Mouse (Mus musculus): ENCODE results near the gene Ppp1cb.
"Not testable (repeated sequence)": the region's sequence is repeated elsewhere in the genome, so short reads cannot be mapped to it uniquely, and the experiment has no call there.

The Ppp1cb gene

GRCm38 (mm10) chr5:32458408-32459143, at the start of gene Ppp1cb:
Gene Ppp1cb, plus strand, starts transcription at chr5:32458843.
- in situ Hi-C loops (cut with MboI, MseI), result loop anchor here (25.0 kb wide), 1 partner anchor 1246 kb away; the partner anchor contains the start of genes Ppm1g and Zfp513

GRCm38 (mm10) chr5:32409747-32410146, 48.9 kb upstream of the Ppp1cb start:
- in situ Hi-C loops (cut with MboI, MseI), result loop anchor here (25.0 kb wide), 1 partner anchor 1028 kb away; the partner anchor contains the start of gene Nkx1-1

DNA sequence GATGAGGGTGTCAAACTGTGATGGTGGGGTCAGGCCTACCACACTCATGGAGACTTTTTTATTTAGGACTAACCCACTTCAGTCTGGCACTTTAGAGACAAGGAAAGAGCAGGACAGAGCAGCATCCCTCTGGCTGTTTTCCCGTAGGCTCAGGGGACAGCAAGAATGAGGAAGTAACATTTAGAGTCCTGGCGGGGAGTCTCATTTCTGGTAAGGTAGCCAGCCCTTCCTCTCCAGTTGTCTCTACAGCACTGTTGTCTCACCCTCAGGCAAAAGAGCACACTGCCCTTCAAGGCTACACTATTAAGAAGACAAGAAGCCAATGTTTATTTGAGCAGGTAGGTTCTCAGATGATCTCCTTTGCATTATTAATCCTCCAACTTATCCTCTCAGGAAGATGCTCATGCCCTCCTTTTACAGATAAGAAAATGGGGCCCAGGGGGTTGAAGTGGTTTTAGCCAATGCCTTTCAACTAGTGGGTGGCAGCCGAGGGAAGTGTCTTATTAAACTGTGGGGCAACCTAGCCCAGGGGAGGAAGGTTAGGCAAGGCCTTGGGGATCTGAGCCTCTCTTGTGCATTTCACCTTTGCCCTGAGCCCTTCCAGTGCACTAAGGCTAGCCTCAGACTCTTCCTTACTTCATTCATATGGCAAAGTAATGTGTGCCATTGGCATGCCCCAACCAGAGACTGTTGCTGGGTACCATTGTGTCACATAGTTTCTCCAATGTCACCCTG, 47.5 kb upstream of the Ppp1cb start:
- in situ Hi-C loops (cut with MboI, MseI), result loop anchor here (25.0 kb wide), 1 partner anchor 1026 kb away; the partner anchor contains the start of gene Nkx1-1

DNA sequence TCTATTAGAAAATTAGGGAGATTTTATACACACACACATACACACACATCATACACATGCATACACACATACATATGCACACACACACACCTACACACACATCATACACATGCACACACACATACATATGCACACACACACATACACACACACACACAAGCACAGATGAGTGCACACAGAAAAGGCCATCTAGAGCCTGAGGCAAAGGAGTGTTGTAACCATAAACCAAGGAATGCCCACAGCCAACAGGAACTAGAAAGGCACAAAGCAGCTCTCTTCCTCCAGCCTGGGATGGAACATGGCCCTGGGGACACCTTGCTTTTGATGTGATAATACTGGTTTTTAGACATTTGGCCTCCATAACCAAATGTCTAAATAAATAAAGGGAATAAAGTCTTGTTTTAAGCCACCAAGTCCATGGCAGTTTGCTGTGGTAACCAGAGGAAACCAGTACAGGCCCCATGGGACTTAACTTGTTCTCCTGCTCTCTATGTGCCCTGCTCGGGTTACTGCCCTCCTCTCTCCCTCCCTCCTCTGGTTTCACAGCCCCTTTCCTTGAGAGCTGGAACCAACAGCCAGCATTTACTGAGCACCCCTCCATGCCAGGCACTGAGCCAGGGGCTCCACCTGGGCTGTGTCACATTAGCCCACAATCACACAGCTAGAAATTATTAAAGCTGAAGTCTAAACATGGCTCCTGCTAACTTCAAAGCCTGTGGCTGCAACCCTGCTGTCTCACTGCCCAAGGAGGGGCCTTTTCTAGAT, 46.3 kb upstream of the Ppp1cb start:
- in situ Hi-C loops (cut with MboI, MseI), result loop anchor here (25.0 kb wide), 1 partner anchor 1025 kb away; the partner anchor contains the start of gene Nkx1-1

GRCm38 (mm10) chr5:32413083-32413482, 45.6 kb upstream of the Ppp1cb start:
- in situ Hi-C loops (cut with MboI, MseI), result loop anchor here (25.0 kb wide), 1 partner anchor 1024 kb away; the partner anchor contains the start of gene Nkx1-1

DNA sequence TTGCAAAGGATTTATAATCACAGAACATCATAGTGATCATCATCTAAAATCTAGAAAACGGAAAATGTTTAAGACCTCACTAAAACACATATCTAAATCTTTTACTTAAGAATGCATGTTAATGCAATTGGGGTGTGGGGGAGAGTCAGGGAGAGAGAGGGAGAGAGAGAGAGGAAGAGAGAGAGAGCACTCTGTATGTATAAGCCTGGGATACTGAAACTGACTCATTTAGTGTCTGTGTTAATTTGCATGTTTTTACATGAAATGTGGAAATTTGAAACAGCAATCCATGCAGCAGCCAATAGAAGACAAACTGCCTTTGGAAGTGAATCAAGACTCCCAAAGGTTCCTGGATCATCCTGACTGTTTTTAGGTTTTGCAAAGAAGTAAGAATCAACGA, 45.1 kb upstream of the Ppp1cb start:
- in situ Hi-C loops (cut with MboI, MseI), result loop anchor here (25.0 kb wide), 1 partner anchor 1024 kb away; the partner anchor contains the start of gene Nkx1-1

GRCm38 (mm10) chr5:32414461-32414985, 44.1 kb upstream of the Ppp1cb start:
- in situ Hi-C loops (cut with MboI, MseI), result loop anchor here (25.0 kb wide), 1 partner anchor 1023 kb away; the partner anchor contains the start of gene Nkx1-1

DNA sequence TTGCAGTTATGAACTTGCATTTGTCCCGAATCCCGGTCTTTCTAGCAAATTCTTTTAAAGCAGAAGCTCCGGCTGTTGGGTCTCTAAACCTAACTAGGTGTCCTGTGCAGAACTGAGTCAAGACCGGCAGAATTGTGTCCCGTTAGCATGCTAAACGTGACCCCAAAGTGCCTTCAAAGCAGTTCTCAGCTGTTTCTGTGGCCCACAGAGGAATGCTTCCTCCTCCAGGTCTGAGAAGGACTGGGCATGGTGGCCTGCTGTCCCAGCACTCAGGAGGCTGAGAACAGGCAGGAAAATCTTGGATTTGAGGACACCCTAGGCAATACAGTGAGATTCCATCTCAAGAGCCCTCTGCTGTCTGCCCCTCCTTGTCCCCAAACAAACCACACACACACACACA, 43.1 kb upstream of the Ppp1cb start:
- in situ Hi-C loops (cut with MboI, MseI), result loop anchor here (25.0 kb wide), 1 partner anchor 1022 kb away; the partner anchor contains the start of gene Nkx1-1

- in situ Hi-C loops (cut with MboI, MseI), result loop anchor here (25.0 kb wide), 1 partner anchor 1020 kb away; the partner anchor contains the start of gene Nkx1-1
These were observed 41.8 kb upstream of the Ppp1cb start for GRCm38 (mm10) chr5:32416881-32417280.

GRCm38 (mm10) chr5:32422081-32422589, 36.5 kb upstream of the Ppp1cb start:
- in situ Hi-C loops (cut with MboI, MseI), result loop anchor here (25.0 kb wide), 1 partner anchor 1015 kb away; the partner anchor contains the start of gene Nkx1-1

DNA sequence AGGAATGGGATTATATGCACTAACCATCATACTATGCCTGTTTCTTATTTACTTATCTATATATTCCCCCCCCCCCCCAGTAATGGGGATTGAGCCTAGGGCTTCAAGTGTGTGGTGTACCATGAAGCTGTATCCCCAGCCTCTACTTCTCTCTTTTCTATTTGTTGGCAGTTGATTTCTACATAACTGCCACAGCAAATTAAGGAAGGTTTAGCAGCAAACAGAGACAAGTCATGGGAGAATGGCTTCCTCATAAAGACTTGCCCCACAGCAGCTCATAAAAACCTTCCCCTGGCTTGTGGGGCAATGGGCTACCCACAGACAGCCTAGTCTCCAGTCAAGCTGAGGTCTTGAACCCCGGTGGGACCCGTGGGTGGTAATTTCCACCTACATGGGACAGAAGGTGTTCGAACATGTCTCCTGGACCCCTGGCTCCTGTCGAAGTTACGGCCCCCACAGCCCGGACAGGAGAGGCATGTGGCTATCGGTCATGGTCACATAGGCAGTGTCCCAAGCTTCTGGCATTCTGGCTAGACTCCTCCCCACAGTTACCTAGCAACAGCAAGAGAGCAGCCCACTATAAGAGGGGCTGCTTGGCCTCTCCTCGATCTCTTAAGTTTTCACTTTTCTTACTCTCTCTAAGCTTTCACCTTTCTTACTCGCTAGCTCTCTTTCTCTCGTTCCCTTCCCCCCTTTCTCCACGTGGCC, 35.1 kb upstream of the Ppp1cb start:
- in situ Hi-C loops (cut with MboI, MseI), result loop anchor here (25.0 kb wide), 1 partner anchor 1014 kb away; the partner anchor contains the start of gene Nkx1-1

DNA sequence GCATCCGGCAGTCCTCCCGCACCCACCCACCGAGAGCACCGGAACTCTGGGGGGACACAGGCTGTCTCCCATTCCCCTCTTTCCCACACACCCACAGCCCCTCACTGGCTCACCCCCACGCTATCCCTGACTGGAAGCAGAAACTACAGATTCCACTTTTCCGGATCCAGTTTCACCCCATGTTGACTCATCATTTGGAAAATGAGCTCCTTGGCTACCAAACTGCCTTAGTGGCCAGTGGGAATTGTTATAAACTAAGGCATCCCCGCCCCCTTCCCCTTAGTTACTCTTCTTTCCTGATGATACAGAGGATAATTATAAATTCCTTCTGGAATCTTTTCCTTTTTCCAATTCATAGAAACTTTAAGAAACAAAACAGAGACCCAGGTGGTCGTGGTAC, 34.2 kb upstream of the Ppp1cb start:
- in situ Hi-C loops (cut with MboI, MseI), result loop anchor here (25.0 kb wide), 1 partner anchor 1013 kb away; the partner anchor contains the start of gene Nkx1-1

GRCm38 (mm10) chr5:32425485-32426171, 33.0 kb upstream of the Ppp1cb start:
- in situ Hi-C loops (cut with MboI, MseI), result no loop called here

DNA sequence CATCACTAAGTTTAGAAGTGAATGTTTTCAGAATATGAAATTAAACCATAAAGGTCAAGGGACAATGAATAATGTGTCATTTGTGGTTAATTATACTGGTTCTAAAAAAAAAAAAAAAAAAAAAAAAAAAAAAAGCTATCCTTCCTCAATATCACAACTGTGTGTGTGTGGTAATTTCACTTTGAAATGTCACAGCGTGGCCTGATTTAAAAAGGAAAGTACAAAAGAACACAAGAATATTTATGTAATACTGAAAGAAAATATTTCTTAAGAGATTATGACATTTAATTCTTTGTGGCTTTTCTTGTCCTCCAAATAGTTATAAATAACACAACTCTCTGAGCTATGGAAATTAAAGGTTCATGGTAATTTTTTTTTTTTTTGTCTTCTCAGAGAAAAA, 28.2 kb upstream of the Ppp1cb start:
- in situ Hi-C loops (cut with MboI, MseI), result no loop called here

- in situ Hi-C loops (cut with MboI, MseI), result not testable (repeated sequence)
These were observed 24.3 kb upstream of the Ppp1cb start for GRCm38 (mm10) chr5:32434346-32434745.

GRCm38 (mm10) chr5:32435612-32436011, 23.0 kb upstream of the Ppp1cb start:
- in situ Hi-C loops (cut with MboI, MseI), result no loop called here

DNA sequence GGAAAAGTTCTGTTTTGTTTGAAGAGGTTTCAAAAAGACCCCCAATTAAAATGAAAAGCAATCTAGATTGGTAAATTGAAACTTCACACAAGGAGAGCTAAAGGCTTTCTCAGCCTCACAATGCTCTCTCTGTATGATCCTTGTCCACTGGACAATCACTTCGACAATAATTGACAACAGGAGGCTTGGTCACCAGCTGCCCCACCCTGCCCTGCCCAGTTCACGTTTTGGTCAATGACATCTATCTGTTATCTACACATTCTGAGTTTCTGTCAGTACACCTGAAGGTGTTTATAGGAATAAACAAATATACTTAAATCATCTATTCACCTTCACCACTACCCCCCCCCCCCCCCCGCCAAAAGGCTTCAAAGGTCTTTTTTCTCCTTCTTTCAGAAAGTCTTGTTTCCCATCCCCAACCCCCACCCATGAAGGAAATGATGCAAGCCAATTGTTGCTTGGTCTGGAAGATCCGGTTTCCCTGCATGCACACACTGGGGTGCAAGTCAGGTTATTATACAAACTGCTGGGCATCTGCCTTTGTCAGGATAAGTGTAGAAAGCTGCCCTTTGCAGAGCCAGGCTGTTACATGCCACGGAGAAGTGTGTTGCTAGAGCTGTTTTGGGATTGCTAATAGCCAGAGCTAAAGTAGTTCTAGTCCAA, 20.6 kb upstream of the Ppp1cb start:
- in situ Hi-C loops (cut with MboI, MseI), result no loop called here

- in situ Hi-C loops (cut with MboI, MseI), result no loop called here
These were observed 20.1 kb upstream of the Ppp1cb start for GRCm38 (mm10) chr5:32438564-32438922.

DNA sequence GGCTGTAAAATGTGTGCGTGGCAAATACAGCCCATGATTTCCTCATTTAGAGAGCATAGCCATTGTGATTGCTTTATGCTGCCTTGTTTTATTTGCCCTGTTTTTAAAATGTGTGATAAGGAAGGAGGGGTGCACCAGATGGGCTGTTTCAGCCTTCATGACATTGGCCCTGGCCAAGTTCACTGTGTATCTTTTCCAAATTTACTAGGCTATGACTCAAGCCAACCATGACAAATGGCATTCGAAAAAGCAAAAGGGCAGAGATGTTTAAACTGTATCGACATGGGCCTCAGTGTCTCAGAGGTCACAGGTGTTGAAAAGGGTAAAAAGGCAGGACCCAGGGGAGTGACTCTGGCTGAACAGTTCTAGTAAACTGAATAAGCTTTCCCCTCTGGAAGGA, 17.3 kb upstream of the Ppp1cb start:
- in situ Hi-C loops (cut with MboI, MseI), result no loop called here

All from regulatory T cell (primary cell).